Mouse (Mus musculus) intestine, embryonic 15.5 days (tissue): ENCODE measurements at regions not wholly inside any gene's neighbourhood (a gene's known extent, or its start where the extent isn't known, plus 50 kb on each side); places are given as distances from the start of the nearest gene placed in this dataset.
A peak's percentile ranks its signal among the peaks of the same experiment; 100 is the strongest.

Experiments used
- ATAC-seq: fragments of 200-750 bp; cut with Nextera tagmentation; 2 replicates; pipeline ENCODE4 v1.8.0; 2017; ENCODE audit warnings: moderate TSS enrichment, moderate library complexity
- H3K27ac ChIP-seq: fragments of 300-500 bp; sonication (generic); 2 replicates; pipeline ENCODE4 v1.5.1; 2015; ENCODE audit warnings: mild to moderate bottlenecking, inconsistent platforms
- H3K27me3 ChIP-seq: fragments of 300-500 bp; sonication (generic); replicated peaks from 2 replicates; pipeline ENCODE4 v1.6.1; 2015; ENCODE audit warnings: inconsistent platforms
- H3K36me3 ChIP-seq: fragments of 300-500 bp; sonication (generic); 2 replicates; pipeline ENCODE4 v1.6.1; 2015; ENCODE audit warnings: inconsistent platforms
- H3K4me1 ChIP-seq: fragments of 300-500 bp; sonication (generic); replicated peaks from 2 replicates; pipeline ENCODE4 v1.6.1; 2015; ENCODE audit warnings: inconsistent platforms
- H3K4me2 ChIP-seq: fragments of 300-500 bp; sonication (generic); replicated peaks from 2 replicates; pipeline ENCODE4 v1.6.1; 2015; ENCODE audit warnings: mild to moderate bottlenecking, inconsistent platforms
- H3K4me3 ChIP-seq: fragments of 300-500 bp; sonication (generic); replicated peaks from 2 replicates; pipeline ENCODE4 v1.5.1; 2015; ENCODE audit warnings: inconsistent platforms
- H3K9ac ChIP-seq: fragments of 300-500 bp; sonication (generic); 2 replicates; pipeline ENCODE4 v1.6.1; 2015; ENCODE audit warnings: inconsistent platforms
- H3K9me3 ChIP-seq: fragments of 300-500 bp; sonication (generic); 2 replicates; pipeline ENCODE4 v1.6.1; 2016; ENCODE audit warnings: inconsistent platforms
- WGBS: fragments of 180-500 bp; shearing (Covaris S2); methylation state at CpG from one replicate; pipeline ENCODE4 v1.1.7; 2015; 5-methylcytosine and 5-hydroxymethylcytosine counted together

GRCm38 (mm10) chr4:154726636-154727045 lies 59.0 kb upstream of the Actrt2 start:
- Histone ChIP-seq H3K27ac (no peak overlapping the region), H3K4me2 (no peak overlapping the region), H3K9ac (no peak overlapping the region), H3K27me3 (no peaks in the 10 kb centered on the region), H3K36me3 (no peaks in the 10 kb centered on the region), H3K9me3 (no peaks in the 10 kb centered on the region), H3K4me3 (no peak overlapping the region), H3K4me1 (no peaks in the 10 kb centered on the region)
- WGBS = 21% methylated on average over 3 of the region's 3 CpGs
- no peak for ATAC-seq

GRCm38 (mm10) chr4:154727945-154728344 lies 60.3 kb upstream of the Actrt2 start:
- WGBS = 75% methylated on average over 7 of the region's 7 CpGs
- H3K4me1 ChIP-seq = no peaks in the 10 kb centered on the region
- H3K27me3 ChIP-seq = no peaks in the 10 kb centered on the region
- ATAC-seq = no peak
- no peak overlapping the region for H3K4me2 ChIP-seq
- H3K9me3 ChIP-seq = no peaks in the 10 kb centered on the region
- no peak overlapping the region for H3K4me3 ChIP-seq
- H3K36me3 ChIP-seq = no peaks in the 10 kb centered on the region
- H3K27ac ChIP-seq = no peak overlapping the region
- no peak overlapping the region for H3K9ac ChIP-seq

- Histone ChIP-seq H3K9ac (no peak overlapping the region), H3K9me3 (no peaks in the 10 kb centered on the region), H3K4me3 (no peak overlapping the region), H3K27ac (no peak overlapping the region), H3K4me1 (no peaks in the 10 kb centered on the region), H3K4me2 (no peak overlapping the region), H3K27me3 (no peaks in the 10 kb centered on the region), H3K36me3 (no peaks in the 10 kb centered on the region)
- no peak for ATAC-seq
- 86% methylated on average over 5 of the region's 5 CpGs for WGBS
These were observed 63.0 kb upstream of the Actrt2 start for GRCm38 (mm10) chr4:154730646-154731045.

- WGBS = 53% methylated on average over 15 of the region's 15 CpGs
- no peak overlapping the region for H3K9ac ChIP-seq
- H3K4me1 ChIP-seq = no peaks in the 10 kb centered on the region
- H3K4me2 ChIP-seq = no peak overlapping the region
- no peak for ATAC-seq
- H3K36me3 ChIP-seq = no peaks in the 10 kb centered on the region
- H3K4me3 ChIP-seq = no peak overlapping the region
- H3K27me3 ChIP-seq = no peaks in the 10 kb centered on the region
- no peaks in the 10 kb centered on the region for H3K9me3 ChIP-seq
- H3K27ac ChIP-seq = no peak overlapping the region
These were observed 63.7 kb upstream of the Actrt2 start for GRCm38 (mm10) chr4:154731345-154731744.

- Histone ChIP-seq H3K36me3 (no peaks in the 10 kb centered on the region), H3K4me1 (no peaks in the 10 kb centered on the region), H3K4me2 (no peak overlapping the region), H3K9ac (no peak overlapping the region), H3K27ac (no peak overlapping the region), H3K27me3 (no peaks in the 10 kb centered on the region), H3K9me3 (no peaks in the 10 kb centered on the region), H3K4me3 (no peak overlapping the region)
- ATAC-seq = 0 out of 2 replicates have a peak, but pooled peaks have one; percentile 49
- WGBS = 66% methylated on average over 6 of the region's 6 CpGs
These were observed 68.4 kb upstream of the Actrt2 start for GRCm38 (mm10) chr4:154736071-154736470.

- WGBS = 46% methylated on average over 27 of the region's 27 CpGs
- no peaks in the 10 kb centered on the region for H3K9me3 ChIP-seq
- no peak overlapping the region for H3K4me3 ChIP-seq
- H3K4me1 ChIP-seq = no peaks in the 10 kb centered on the region
- H3K27me3 ChIP-seq = peaks cover 7% of the 10 kb centered on the region
- no peak overlapping the region for H3K9ac ChIP-seq
- no peak overlapping the region for H3K27ac ChIP-seq
- no peaks in the 10 kb centered on the region for H3K36me3 ChIP-seq
- no peak for ATAC-seq
- H3K4me2 ChIP-seq = no peak overlapping the region
These were observed 73.6 kb upstream of the Actrt2 start for GRCm38 (mm10) chr4:154741123-154741890.

GRCm38 (mm10) chr4:154746323-154747005 lies 78.8 kb upstream of the Actrt2 start:
- H3K36me3 ChIP-seq = no peaks in the 10 kb centered on the region
- H3K4me3 ChIP-seq = no peak overlapping the region
- peaks cover 7% of the 10 kb centered on the region for H3K27me3 ChIP-seq
- ATAC-seq = no peak
- H3K4me1 ChIP-seq = no peaks in the 10 kb centered on the region
- no peak overlapping the region for H3K4me2 ChIP-seq
- H3K9ac ChIP-seq = no peak overlapping the region
- no peaks in the 10 kb centered on the region for H3K9me3 ChIP-seq
- 80% methylated on average over 16 of the region's 16 CpGs for WGBS
- H3K27ac ChIP-seq = no peak overlapping the region

GRCm38 (mm10) chr4:154747006-154747343 lies 79.3 kb upstream of the Actrt2 start:
- WGBS = 80% methylated on average over 4 of the region's 4 CpGs
- H3K27me3 ChIP-seq = peaks cover 6% of the 10 kb centered on the region; the same call in 1 of the 2 replicates
- no peak overlapping the region for H3K4me2 ChIP-seq
- no peaks in the 10 kb centered on the region for H3K36me3 ChIP-seq
- no peak overlapping the region for H3K9ac ChIP-seq
- no peak for ATAC-seq
- H3K4me3 ChIP-seq = no peak overlapping the region
- no peaks in the 10 kb centered on the region for H3K9me3 ChIP-seq
- H3K27ac ChIP-seq = no peak overlapping the region
- no peaks in the 10 kb centered on the region for H3K4me1 ChIP-seq

- no peak overlapping the region for H3K4me3 ChIP-seq
- ATAC-seq = no peak
- no peaks in the 10 kb centered on the region for H3K27me3 ChIP-seq
- WGBS = 45% methylated on average over 9 of the region's 9 CpGs
- no peak overlapping the region for H3K9ac ChIP-seq
- H3K27ac ChIP-seq = no peak overlapping the region
- no peaks in the 10 kb centered on the region for H3K9me3 ChIP-seq
- H3K36me3 ChIP-seq = no peaks in the 10 kb centered on the region
- no peak overlapping the region for H3K4me2 ChIP-seq
- H3K4me1 ChIP-seq = no peaks in the 10 kb centered on the region
These were observed 81.5 kb upstream of the Actrt2 start for GRCm38 (mm10) chr4:154749160-154749559.

- Histone ChIP-seq H3K9ac (no peak overlapping the region), H3K27me3 (no peaks in the 10 kb centered on the region), H3K4me2 (no peak overlapping the region), H3K4me1 (no peaks in the 10 kb centered on the region), H3K36me3 (no peaks in the 10 kb centered on the region), H3K27ac (no peak overlapping the region), H3K4me3 (no peak overlapping the region), H3K9me3 (no peaks in the 10 kb centered on the region)
- no peak for ATAC-seq
- 88% methylated on average over 2 of the region's 2 CpGs for WGBS
These were observed 82.3 kb upstream of the Actrt2 start for GRCm38 (mm10) chr4:154749996-154750395.

- Histone ChIP-seq H3K9ac (no peak overlapping the region), H3K36me3 (no peaks in the 10 kb centered on the region), H3K4me2 (no peak overlapping the region), H3K27me3 (no peaks in the 10 kb centered on the region), H3K4me3 (no peak overlapping the region), H3K4me1 (no peaks in the 10 kb centered on the region), H3K27ac (no peak overlapping the region), H3K9me3 (no peaks in the 10 kb centered on the region)
- no peak for ATAC-seq
- 59% methylated on average over 14 of the region's 14 CpGs for WGBS
These were observed 82.9 kb upstream of the Actrt2 start for GRCm38 (mm10) chr4:154750440-154751107.

- ATAC-seq = no peak
- H3K36me3 ChIP-seq = no peaks in the 10 kb centered on the region
- no peaks in the 10 kb centered on the region for H3K9me3 ChIP-seq
- no peaks in the 10 kb centered on the region for H3K4me1 ChIP-seq
- H3K4me3 ChIP-seq = no peak overlapping the region
- H3K9ac ChIP-seq = no peak overlapping the region
- no peak overlapping the region for H3K27ac ChIP-seq
- no peaks in the 10 kb centered on the region for H3K27me3 ChIP-seq
- WGBS = 65% methylated on average over 8 of the region's 8 CpGs
- H3K4me2 ChIP-seq = no peak overlapping the region
These were observed 82.8 kb upstream of the Ttc34 start for GRCm38 (mm10) chr4:154754445-154754844.
